Mouse (Mus musculus) neutrophil, adult 5-6 weeks (primary cell): ENCODE results near the gene Cryzl1. TPM values are rescaled to one million over a fixed set of nuclear protein-coding genes. Genes with fewer than 3 reads are reported as not detected.
"Not testable (repeated sequence)": the region's sequence is repeated elsewhere in the genome, so short reads cannot be mapped to it uniquely, and the experiment has no call there.

Experiments
- ATAC-seq: fragments of 151-379, 151-347 bp; 2 replicates; pipeline ENCODE4 v1.8.0; 2017; ENCODE audit warnings: mild to moderate bottlenecking, moderate TSS enrichment; ENCODE audit not compliant: insufficient number of reproducible peaks, poor library complexity, low FRiP score, severe bottlenecking; ENCODE audit errors: extremely low read depth
- total RNA-seq: library from RNA; stranded (forward); fragments of 200-1000 nt; gene quantifications from 2 replicates; pipeline ENCODE4 v1.2.3, GENCODE M21; 2017

The Cryzl1 gene
- total RNA-seq, 1 experiment from 2014 or later: 90.5 TPM

GRCm38 (mm10) chr16:91652191-91652590 is 76.6 kb downstream of the Cryzl1 start:
- ATAC-seq: no peak

DNA sequence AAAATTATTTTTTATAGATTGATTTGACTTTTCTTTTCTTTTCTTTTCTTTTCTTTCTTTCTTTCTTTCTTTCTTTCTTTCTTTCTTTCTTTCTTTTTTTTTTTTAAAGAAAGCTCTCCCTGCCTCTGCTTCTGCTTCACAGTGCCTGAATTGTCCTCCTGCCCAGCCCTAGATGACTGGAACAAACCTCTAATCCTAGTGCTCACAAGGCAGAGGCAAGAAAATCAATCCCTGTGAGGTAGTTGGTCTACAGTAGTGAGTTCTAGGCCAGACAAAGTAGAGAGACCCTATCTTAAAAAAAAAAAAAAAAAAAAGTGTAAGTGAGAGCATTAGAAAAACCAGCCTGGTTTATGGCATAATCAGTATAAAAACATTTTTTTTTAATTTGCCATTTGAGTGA is 79.0 kb downstream of the Cryzl1 start:
- no peak for ATAC-seq

- no peak for ATAC-seq
Observed at GRCm38 (mm10) chr16:91649246-91649645, 79.5 kb downstream of the Cryzl1 start.

- ATAC-seq: no peak
Observed at GRCm38 (mm10) chr16:91648220-91648550, 80.6 kb downstream of the Cryzl1 start.

DNA sequence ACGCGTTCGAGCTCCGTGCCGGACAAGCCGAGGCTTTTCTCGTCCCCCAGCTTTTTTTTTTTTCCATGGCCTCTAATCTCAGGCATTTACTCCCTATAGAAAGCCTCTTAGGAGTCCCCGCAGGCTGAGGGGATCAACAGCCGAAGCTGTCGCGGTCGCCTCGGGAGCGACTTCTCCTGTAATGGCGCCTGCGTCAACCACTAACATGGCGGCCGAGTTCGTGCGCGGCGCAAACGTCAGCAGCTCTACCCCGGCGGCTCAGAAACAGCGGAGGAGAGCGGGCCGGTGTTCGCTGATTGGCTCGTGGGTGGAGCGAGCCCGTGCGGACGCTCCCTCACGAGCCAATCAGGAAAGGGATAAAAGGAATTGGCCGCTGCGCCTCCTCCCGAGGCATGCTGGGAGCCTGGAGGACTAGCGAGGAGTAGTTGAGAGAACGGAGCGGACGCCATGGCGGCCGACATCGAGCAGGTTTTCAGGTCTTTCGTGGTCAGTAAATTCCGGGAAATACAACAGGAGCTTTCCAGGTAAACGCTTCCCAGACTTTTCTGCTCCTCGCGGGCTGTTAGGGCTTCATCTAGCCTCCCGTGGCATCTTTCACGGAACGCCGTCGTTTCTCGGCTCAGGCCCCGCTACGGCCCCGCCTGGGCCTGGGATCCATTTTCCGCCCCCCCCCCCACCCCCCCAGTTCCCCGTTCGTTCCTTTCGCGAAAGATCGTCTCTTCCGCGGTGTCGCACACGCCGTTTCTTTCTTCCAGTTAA is 81.1 kb downstream of the Cryzl1 start, which contains the start of gene Son:
Gene Son (plus strand): TSS at position 46 of the 759 bp plus-strand sequence.
- ATAC-seq: peak; percentile 93

- peak; percentile 69 for ATAC-seq
Observed at GRCm38 (mm10) chr16:91646681-91647419, 81.9 kb downstream of the Cryzl1 start, which contains the start of gene Gart. Gene Gart (minus strand): TSS chr16:91646952.

GRCm38 (mm10) chr16:91645995-91646602 is 82.7 kb downstream of the Cryzl1 start:
- no peak for ATAC-seq

DNA sequence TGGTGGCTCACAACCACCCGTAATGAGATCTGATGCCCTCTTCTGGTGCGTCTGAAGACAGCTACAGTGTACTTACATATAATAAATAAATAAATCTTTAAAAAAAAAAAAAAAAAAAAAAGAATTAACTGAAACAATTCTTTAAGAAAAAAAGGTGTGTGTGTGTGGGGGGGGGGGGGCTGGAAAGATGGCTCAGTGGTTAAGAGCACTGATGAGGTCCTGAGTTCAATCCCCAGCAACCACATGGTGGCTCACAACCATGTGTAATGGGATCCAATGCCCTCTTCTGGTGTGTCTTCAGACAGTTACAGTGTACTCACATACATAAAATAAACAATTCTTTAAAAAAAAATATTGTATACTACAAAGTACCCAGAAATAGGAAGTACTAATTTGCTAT is 83.4 kb downstream of the Cryzl1 start:
- ATAC-seq: not testable (repeated sequence)

DNA sequence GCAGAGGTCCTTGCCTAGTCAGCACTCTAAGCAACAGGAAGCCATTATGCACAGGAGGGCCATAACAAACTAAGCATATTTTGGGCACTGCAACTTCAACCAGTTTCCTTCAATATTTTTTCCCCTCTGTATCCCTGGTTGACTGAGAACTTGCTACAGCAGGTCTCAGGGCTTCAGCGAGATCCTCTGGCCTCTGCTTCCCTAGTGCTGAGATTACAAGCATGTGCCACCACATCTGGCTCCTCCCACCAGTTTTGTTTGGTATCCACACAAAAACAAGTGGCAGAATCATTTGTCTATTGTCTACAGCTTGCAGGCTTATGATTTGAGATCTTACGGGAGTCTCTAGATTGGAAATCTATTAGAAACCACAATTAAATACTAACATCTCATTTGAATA is 83.9 kb downstream of the Cryzl1 start:
- ATAC-seq: no peak

DNA sequence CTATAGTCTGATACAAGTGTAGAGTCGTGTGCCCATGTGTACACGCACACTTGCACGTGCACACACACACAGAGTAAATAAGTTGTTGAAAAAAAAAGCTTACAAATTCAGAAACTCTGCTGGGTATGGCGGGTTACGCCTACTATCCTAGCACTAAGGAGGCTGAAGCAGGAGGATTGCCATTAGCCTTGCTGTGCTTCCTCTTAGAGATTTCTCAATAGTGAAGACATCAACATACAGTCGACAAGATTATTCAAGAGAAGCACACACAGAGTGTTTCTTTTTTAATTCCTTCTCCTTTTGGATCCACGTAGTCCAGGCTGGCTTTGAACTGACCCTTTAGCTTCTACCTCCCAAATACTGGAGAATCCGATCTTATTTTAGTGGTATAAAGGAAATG is 88.6 kb downstream of the Cryzl1 start:
- 0 out of 2 replicates have a peak, but pooled peaks have one; percentile 51 for ATAC-seq

DNA sequence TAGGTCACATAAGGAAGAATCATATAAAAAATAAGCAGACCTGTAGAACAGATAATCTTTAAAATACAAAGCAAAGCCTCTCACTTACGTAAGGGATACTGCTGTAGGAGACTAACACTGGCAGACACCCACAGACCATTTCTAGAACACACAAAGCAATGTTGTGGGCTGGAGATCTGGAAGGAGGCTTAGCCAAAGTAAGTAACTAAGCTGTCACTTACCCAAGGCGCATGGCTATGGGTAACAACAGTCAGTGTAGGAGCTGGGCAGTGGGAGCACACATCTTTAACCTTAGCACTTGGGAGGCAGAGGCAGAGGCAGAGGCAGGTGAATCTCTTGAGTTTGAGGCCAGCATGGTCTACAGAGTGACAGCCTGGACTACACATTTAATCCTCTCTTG is 89.1 kb downstream of the Cryzl1 start:
- ATAC-seq: no peak

Other genes with a start within 250 kb of the Cryzl1 start
- 159 and 168 TPM in 2 replicates for gene Ifnar1, start 243.7 kb downstream of the Cryzl1 start, total RNA-seq
- 58.2 and 72.7 TPM in 2 replicates for gene Ifngr2, start 181.9 kb downstream of the Cryzl1 start, total RNA-seq
- gene Tmem50b, start 131.2 kb downstream of the Cryzl1 start, total RNA-seq: 81.5 and 86.4 TPM in 2 replicates
- 8.3 and 9.1 TPM in 2 replicates for gene Dnajc28, start 109.9 kb downstream of the Cryzl1 start, total RNA-seq
- gene Gart, start 82.0 kb downstream of the Cryzl1 start, total RNA-seq: 37.3 and 48.8 TPM in 2 replicates
- 542 and 583 TPM in 2 replicates for gene Son, start 81.5 kb downstream of the Cryzl1 start, total RNA-seq
- gene Donson, start 40.2 kb downstream of the Cryzl1 start, total RNA-seq: 81.0 and 93.7 TPM in 2 replicates
- 20.7 and 27.0 TPM in 2 replicates for gene Itsn1, start 306 bp upstream of the Cryzl1 start, total RNA-seq